Mouse (Mus musculus) heart, postnatal 0 days (tissue): ENCODE measurements at regions not wholly inside any gene's neighbourhood (a gene's known extent, or its start where the extent isn't known, plus 50 kb on each side); places are given as distances from the start of the nearest gene placed in this dataset.

Source experiments
- CTCF ChIP-seq: IDR thresholded peaks from 2 replicates; pipeline ENCODE4 v1.5.1; 2016; ENCODE audit warnings: antibody characterized with exemption, control low read depth, low read depth
- EP300 ChIP-seq: IDR thresholded peaks from 2 replicates; pipeline ENCODE4 v1.6.1; 2016; ENCODE audit warnings: antibody characterized with exemption, low read depth

DNA sequence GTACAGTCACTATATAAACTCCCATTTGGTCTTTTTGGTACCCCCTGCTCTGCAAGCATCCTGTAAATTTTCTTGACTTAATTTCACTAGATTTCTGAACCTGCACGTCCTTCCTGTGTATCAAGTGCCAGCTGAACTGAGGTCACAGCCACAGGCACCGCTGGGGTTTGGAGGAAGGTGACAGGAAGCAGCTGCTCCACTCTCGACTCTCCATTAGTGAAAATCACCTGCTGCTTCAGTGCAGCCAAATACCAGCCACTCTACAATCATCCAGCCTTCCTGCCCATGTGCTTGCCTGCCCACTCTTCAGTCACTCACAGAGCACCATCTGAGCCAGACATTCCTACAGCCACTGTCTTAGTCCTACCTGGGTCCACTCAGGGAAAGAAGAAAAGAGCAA, 364.3 kb upstream of the 2610301B20Rik start:
- TF ChIP-seq CTCF (no peak), EP300 (no peak)
